ENCODE assay signal across 8 mouse cellular contexts in the genomic region with DNA sequence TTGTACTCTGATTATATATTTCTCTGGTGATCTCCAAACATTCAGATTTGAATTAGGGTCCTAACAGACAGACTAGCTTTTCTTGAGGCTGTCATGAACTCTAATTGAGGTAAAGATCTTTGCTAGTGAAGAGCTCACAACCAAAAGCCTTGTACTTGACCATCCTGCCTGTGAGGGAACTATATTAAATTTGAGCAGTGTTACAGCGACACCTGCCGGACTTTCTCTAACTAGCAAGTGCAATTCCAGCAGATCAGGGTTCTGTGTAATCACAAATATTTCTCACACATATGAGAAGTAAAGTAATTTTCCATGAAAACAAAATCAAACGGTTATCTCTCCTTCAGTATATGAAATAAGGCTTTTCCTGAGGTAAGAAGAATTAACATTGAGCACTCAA.
DNase-seq lines count a peak whose midpoint lies in the region; ATAC-seq lines count a peak whose summit lies in the region.

No protein-coding gene starts in this region.

- H3K27ac ChIP-seq in forebrain, embryonic 10.5 days, result no peak overlapping the region
- no peak overlapping the region for H3K27ac ChIP-seq in forebrain, embryonic 16.5 days (ENCODE audit: low read length)

- ATAC-seq in forebrain, embryonic 16.5 days, result no peak
- ATAC-seq in megakaryocyte-erythroid progenitor cell, adult 5-6 weeks (replicated peaks; ENCODE audit: low FRiP score, low TSS enrichment, poor library complexity, severe bottlenecking), result peak; percentile 68; the same call in 1 of the 2 replicates

- no peaks in the 10 kb centered on the region for H3K36me3 ChIP-seq in forebrain, embryonic 10.5 days (replicated peaks)
- H3K36me3 ChIP-seq in forebrain, embryonic 16.5 days (ENCODE audit: control insufficient read depth, insufficient read depth), result no peaks in the 10 kb centered on the region

- H3K9me3 ChIP-seq in forebrain, embryonic 10.5 days, result no peaks in the 10 kb centered on the region
- H3K9me3 ChIP-seq in forebrain, embryonic 16.5 days (ENCODE audit: control insufficient read depth, low read length), result no peaks in the 10 kb centered on the region

- no peaks in the 10 kb centered on the region for H3K4me1 ChIP-seq in forebrain, embryonic 10.5 days
- H3K4me1 ChIP-seq in forebrain, embryonic 16.5 days (replicated peaks; ENCODE audit: control insufficient read depth, insufficient read depth, low read length), result no peaks in the 10 kb centered on the region

- 1% methylated on average over 3 of the region's 3 CpGs for WGBS in forebrain, embryonic 10.5 days
- WGBS in forebrain, embryonic 16.5 days, result 2% methylated on average over 3 of the region's 3 CpGs

- H3K27me3 ChIP-seq in forebrain, embryonic 10.5 days (ENCODE audit: poor library complexity, severe bottlenecking), result no peaks in the 10 kb centered on the region
- no peaks in the 10 kb centered on the region for H3K27me3 ChIP-seq in forebrain, embryonic 16.5 days (replicated peaks; ENCODE audit: control insufficient read depth, insufficient read depth, low read length)

- H3K4me2 ChIP-seq in forebrain, embryonic 16.5 days (ENCODE audit: low read length), result no peak overlapping the region

- DNase-seq in forebrain, embryonic 10.5 days (ENCODE audit: extremely low spot score, low spot score), result peak; percentile 64
- DNase-seq in R1 (ENCODE audit: low read depth, low spot score), result peak; percentile 41
- DNase-seq in cerebellum, postnatal 4 days (ENCODE audit: low spot score in 2 of 2), result peak; percentile 49 to 73
- DNase-seq in heart, adult 8-10 months (ENCODE audit: low spot score), result peak; percentile 81
- DNase-seq in layer of hippocampus, postnatal 14 days (ENCODE audit: low spot score in 2 of 2), result peak; percentile 70 to 84
- DNase-seq in spleen, adult 18-20 months, result peak; percentile 43 to 78

- no peak overlapping the region for H3K4me3 ChIP-seq in forebrain, embryonic 10.5 days
- no peak overlapping the region for H3K4me3 ChIP-seq in forebrain, embryonic 16.5 days (replicated peaks; ENCODE audit: low read length)

- no peak overlapping the region for H3K9ac ChIP-seq in forebrain, embryonic 16.5 days (replicated peaks; ENCODE audit: low read depth, low read length)
